Mouse (Mus musculus): ENCODE data around the gene B4galt5. TPM values are rescaled to one million over a fixed set of nuclear protein-coding genes. Genes with fewer than 3 reads are reported as not detected.

B4galt5 gene
- polyA plus RNA-seq, 1 experiment from 2014 or later, result 5.8 TPM

GRCm38 (mm10) chr2:167305382-167306272, 43.4 kb downstream of the B4galt5 start:
- no peak for DNase-seq (ENCODE audit: low spot score)

- no peak for DNase-seq (ENCODE audit: low spot score)
These were observed 44.2 kb downstream of the B4galt5 start for GRCm38 (mm10) chr2:167304651-167305381.

DNA sequence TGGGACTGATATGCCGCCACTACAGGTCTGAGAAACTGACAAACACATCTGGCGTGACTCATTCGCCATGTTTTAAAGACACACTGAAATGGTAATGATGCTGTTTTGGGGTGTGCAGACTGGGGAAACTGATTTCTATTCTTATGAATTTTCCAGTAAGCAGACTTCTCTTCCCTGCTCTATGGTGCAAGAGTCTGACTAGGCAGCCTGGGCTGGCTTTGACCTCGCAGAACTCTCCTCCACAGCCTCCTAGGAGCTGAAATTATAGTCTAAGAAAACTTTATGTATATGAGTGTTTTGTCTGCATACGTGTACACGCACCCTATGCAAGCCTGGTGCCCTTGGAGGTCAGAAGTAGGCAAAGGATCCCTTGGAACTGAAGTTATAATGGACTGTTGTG, 45.2 kb downstream of the B4galt5 start:
- DNase-seq (ENCODE audit: low spot score), result no peak

DNA sequence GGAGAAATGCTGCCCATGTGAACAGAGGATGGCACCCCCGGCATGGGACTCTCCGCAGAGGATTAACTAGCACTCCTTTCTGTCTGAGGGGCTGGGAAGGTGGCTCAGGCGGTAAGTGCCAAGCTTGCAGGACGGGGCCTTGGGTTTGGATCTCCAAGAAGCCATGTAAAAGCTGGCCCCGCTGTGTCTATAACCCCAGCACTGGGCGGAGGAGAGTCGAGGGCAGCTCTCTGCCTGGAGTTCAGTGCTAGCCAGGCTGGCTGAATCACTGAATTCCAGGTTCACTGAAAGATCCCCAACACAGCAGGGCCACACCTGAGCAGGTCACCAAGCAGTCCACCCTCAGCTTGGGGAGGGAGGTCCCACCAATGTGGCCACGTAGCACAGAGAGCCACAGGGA, 45.8 kb downstream of the B4galt5 start:
- DNase-seq (ENCODE audit: low spot score), result no peak

GRCm38 (mm10) chr2:167302641-167303040, 46.3 kb downstream of the B4galt5 start:
- DNase-seq (ENCODE audit: low spot score), result peak; percentile 23

- no peak for DNase-seq (ENCODE audit: low spot score)
These were observed 47.0 kb downstream of the B4galt5 start for GRCm38 (mm10) chr2:167302031-167302430.

DNA sequence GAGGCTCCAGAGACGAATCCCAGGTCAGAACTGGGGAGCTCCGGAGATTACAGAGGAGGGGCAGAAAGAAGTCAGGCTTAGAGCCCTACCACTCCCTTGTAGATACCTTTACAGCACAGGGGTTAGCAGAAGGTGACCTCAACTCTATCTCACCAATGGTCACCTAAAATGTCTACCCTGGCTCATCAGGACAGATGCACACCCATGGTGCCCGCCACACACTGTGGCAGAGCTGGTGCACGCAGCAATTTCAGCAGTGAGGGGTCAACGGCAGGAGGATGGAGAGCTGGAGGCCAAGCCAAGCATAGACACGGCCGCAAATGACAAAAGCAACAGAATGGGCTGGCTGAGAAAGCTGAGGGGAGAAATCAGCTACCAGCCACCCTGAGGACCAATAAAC, 47.4 kb downstream of the B4galt5 start:
- DNase-seq (ENCODE audit: low spot score), result no peak

GRCm38 (mm10) chr2:167300943-167301497, 48.0 kb downstream of the B4galt5 start:
- no peak for DNase-seq (ENCODE audit: low spot score)

GRCm38 (mm10) chr2:167299861-167300667, 48.9 kb downstream of the B4galt5 start:
- peak; percentile 39 for DNase-seq (ENCODE audit: low spot score)

DNA sequence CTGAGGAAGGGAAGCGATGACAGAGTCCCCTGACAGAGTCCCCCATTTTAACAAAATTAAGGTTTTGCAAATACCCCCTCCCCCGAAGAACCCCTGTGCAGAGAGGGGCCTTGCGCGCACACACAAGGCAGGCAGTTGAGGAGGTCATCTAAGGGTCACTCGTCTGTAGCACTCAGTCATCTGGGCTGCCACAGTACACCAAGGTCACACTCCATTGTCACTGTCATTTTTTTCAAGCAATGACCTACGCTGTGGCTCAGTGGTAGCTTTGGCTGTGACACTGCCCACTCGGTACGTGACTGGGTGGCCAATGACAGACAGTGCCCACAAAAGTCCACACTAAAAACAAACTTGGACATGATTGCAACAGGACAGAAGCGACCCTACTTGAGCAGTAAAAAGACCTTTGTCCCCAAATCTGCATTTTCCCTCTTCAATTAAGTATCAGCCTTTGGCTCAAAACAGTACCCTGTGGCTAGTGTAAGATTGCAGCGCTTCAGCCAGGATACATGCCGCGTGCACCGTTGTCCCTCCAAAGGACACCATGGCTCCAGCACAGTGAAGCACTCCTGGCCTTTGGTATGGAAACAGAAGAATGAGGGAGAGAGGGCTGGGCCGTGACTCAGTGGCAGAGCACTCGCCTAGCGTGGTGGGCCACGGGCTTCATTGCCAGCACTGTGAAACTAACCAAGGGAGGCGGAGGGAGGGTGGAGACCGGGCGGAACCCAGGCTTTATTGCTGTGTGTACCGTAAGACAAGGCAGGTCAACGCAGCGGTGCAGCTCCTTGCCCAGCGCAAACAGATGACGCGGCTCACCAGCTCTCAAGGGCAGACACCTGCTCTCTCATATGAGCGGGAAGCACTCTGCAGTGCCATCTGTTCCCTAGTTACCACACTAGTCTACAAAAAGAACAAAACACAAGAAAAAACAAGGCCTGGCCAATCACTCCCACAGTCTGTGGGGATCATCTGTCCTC, 50.0 kb downstream of the B4galt5 start:
- DNase-seq (ENCODE audit: low spot score), result no peak

- no peak for DNase-seq (ENCODE audit: low spot score)
These were observed 51.0 kb downstream of the B4galt5 start for GRCm38 (mm10) chr2:167297985-167298384.

GRCm38 (mm10) chr2:167294926-167295325, 54.1 kb downstream of the B4galt5 start:
- DNase-seq (ENCODE audit: low spot score), result no peak

DNA sequence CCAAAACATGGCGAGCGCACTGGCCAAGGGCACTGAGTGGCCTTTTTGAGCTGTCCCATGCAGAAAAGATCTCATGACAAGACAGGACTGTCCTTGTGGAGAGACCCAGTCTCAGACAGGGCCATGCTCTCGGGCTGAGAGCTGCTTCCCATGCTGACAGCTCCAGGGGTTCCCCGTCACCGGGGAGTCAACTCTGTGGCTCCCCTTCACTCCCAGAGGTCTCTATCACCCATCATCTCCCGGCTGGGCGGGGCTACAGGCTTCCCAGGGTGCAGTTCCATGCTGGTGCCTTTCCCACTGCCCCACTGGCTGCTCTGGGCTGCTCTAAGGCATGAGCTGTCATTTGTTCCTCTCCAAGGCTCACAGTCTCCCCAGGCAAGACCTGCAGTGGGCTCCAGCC, 54.8 kb downstream of the B4galt5 start:
- no peak for DNase-seq (ENCODE audit: low spot score)

- no peak for DNase-seq (ENCODE audit: low spot score)
These were observed 55.5 kb downstream of the B4galt5 start for GRCm38 (mm10) chr2:167293289-167294085.

GRCm38 (mm10) chr2:167292854-167293253, 56.1 kb downstream of the B4galt5 start:
- no peak for DNase-seq (ENCODE audit: low spot score)

DNA sequence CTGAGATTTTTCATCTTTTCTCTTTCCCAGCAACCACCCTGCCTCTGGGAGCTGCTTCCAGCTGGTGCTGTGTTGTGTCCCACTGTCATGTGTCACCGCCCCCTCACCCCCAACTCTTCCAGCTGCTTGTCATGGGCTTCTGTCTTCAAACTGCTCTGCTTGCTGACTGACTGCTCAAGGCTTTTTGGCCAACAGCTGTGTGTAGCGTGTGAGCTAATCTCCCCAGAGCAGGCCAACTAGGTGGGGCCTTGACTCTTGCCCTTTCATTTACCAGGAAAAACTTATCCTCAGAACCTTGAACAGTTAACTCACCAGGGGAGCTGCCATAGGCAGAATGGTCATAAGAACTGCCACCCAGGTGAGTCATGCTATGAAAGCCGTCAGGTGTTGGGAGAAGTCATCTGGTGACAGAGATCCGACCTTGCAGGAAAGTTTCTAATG, 56.8 kb downstream of the B4galt5 start:
- DNase-seq (ENCODE audit: low spot score), result no peak

- DNase-seq (ENCODE audit: low spot score), result no peak
These were observed 57.3 kb downstream of the B4galt5 start for GRCm38 (mm10) chr2:167291656-167292055.

GRCm38 (mm10) chr2:167281461-167281860, 67.5 kb downstream of the B4galt5 start:
- DNase-seq (ENCODE audit: low spot score), result no peak

DNA sequence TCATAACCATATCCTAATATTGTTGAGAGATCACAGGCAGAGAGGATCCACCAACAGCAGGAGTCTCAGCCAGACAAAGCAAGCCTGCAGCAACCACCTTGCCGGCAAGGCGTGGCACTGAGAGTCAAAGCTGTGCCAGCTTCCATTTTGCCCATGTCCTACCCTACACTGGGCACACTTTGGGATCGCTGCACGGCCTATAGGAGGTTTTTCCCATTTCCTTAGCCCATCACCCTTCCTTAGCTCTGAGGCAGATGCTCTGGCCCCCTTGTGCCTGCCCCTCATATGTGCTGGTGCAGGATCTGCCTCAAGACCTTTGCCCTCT, 68.0 kb downstream of the B4galt5 start:
- DNase-seq (ENCODE audit: low spot score), result no peak
